Mouse (Mus musculus) cerebellum, adult 9-10 months (tissue): ENCODE results near the gene Cebpz.
A peak's percentile ranks its signal among the peaks of the same experiment; 100 is the strongest.

Experiments used
- DNase-seq: peaks from one replicate; pipeline ENCODE4 v3.0.0; 2022

The Cebpz gene

GRCm38 (mm10) chr17:78895394-78895793, 41.5 kb downstream of the Cebpz start:
- no peak for DNase-seq

GRCm38 (mm10) chr17:78894991-78895390, 41.9 kb downstream of the Cebpz start:
- DNase-seq = no peak

GRCm38 (mm10) chr17:78891020-78891419, 45.8 kb downstream of the Cebpz start:
- no peak for DNase-seq

GRCm38 (mm10) chr17:78889184-78889583, 47.7 kb downstream of the Cebpz start:
- no peak for DNase-seq

- DNase-seq = no peak
These were observed 48.3 kb downstream of the Cebpz start for GRCm38 (mm10) chr17:78888554-78888953.

GRCm38 (mm10) chr17:78885286-78886065, 51.4 kb downstream of the Cebpz start:
- DNase-seq = no peak

GRCm38 (mm10) chr17:78883291-78883690, 53.6 kb downstream of the Cebpz start:
- DNase-seq = no peak

- peak; percentile 56 for DNase-seq
These were observed 54.3 kb downstream of the Cebpz start, which contains the start of gene Eif2ak2 for GRCm38 (mm10) chr17:78882401-78883112. TSS of gene Eif2ak2 (minus strand) at chr17:78882573.

GRCm38 (mm10) chr17:78881878-78882304, 55.0 kb downstream of the Cebpz start:
- no peak for DNase-seq

- no peak for DNase-seq
These were observed 63.0 kb downstream of the Cebpz start for GRCm38 (mm10) chr17:78873886-78874285.
